Mouse (Mus musculus) thymus, adult 2 months (tissue): ENCODE data around the gene Pign.

ENCODE experiments used
- CTCF ChIP-seq: fragments of 200-500 bp; IDR thresholded peaks from 2 replicates; pipeline ENCODE4 v1.5.1; 2012; ENCODE audit warnings: mild to moderate bottlenecking, control low read depth, low read length, moderate library complexity, borderline replicate concordance; ENCODE audit not compliant: control insufficient read depth, poor library complexity, insufficient read depth; ENCODE audit errors: extremely low read depth
- POLR2A ChIP-seq: fragments of 200-500 bp; IDR thresholded peaks from 2 replicates; pipeline ENCODE4 v1.6.1; 2012; ENCODE audit warnings: mild to moderate bottlenecking, low read length, control low read depth, moderate library complexity; ENCODE audit not compliant: control insufficient read depth, poor library complexity, insufficient read depth; ENCODE audit errors: extremely low read depth

- TF ChIP-seq POLR2A = no peak
- no peak for TF ChIP-seq CTCF
Observed at GRCm38 (mm10) chr1:105492626-105493025, 170.9 kb downstream of the Pign start.
